Mouse (Mus musculus): ENCODE measurements around the gene Fndc5.

- TF ChIP-seq CTCF (IDR thresholded peaks at IDR 0.05; ENCODE audit: low read depth, low read length) (no peak), POLR2A (IDR thresholded peaks at IDR 0.05; ENCODE audit: extremely low read depth, insufficient read depth, low read length) (0 out of 2 replicates have a peak, but pooled peaks have one; percentile 51)
Observed at GRCm38 (mm10) chr4:129189542-129190519, 53.0 kb downstream of the Fndc5 start, which contains the start of the genes S100pbp and Yars.

Measured in liver, adult 2 months (tissue).